Mouse (Mus musculus) cerebellum, adult 2 months (tissue): ENCODE data around the gene Ifngr2.
A peak's percentile ranks its signal among the peaks of the same experiment; 100 is the strongest.

Experiments
- CTCF ChIP-seq: fragments of 200-500 bp; IDR thresholded peaks from 2 replicates; pipeline ENCODE4 v1.5.1; 2011; ENCODE audit warnings: low read depth, mild to moderate bottlenecking, control low read depth, low read length, moderate library complexity, borderline replicate concordance; ENCODE audit not compliant: insufficient read depth
- POLR2A ChIP-seq: fragments of 200-500 bp; IDR thresholded peaks from 2 replicates; pipeline ENCODE4 v1.6.1; 2011; ENCODE audit warnings: low read length, control low read depth, borderline replicate concordance; ENCODE audit not compliant: insufficient read depth

DNA sequence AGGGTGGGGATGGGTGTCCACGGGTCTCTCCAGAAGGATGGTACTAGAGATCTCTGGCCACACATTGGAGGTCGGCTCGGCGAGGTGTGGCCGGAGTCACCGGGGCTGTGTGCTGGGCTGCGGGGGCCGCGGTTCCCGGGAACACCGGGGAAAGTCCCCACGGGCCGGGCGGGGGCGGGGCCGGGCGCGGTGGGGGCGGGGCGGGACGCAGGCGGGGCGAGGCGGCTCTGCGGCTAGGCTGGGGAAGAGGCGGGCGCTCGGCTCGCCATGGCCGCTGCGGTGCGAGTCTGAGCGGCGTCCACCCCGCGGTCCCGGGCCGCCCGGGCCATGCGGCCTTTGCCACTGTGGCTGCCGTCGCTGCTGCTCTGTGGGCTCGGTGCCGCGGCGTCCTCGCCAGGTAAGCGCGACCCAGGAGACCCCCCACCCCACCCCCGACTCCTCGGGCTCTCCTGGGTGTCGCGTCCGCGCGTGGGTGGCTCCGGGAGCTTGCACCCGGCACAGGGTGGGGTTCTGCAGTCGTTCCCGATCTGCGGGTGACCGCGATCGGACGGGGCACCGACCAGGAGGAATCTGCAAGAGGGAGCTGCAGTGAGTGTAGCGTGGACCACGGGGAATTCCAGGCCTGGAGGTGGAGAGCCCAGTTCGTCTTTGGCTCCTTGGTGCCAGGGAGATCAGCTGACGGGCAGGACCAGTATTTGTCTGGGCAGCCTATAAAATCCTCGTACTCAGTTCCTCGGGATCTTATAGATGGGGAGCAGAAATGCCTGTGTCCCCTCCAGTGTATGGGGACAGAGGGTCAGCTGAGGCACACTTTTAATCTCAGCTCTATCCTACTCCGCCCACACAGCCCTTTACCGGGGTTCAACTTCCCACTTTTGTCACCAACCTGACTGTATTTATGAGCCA is at the start of gene Ifngr2:
- TF ChIP-seq CTCF (no peak), POLR2A (0 out of 2 replicates have a peak, but pooled peaks have one; percentile 45)
